Mouse (Mus musculus) ovary, postnatal 10 days (tissue): ENCODE measurements around the gene Qtrt2.

Experiments
- DNase-seq: peaks from one replicate; pipeline ENCODE4 v3.0.0; 2022; ENCODE audit warnings: low spot score

Gene Qtrt2

DNA sequence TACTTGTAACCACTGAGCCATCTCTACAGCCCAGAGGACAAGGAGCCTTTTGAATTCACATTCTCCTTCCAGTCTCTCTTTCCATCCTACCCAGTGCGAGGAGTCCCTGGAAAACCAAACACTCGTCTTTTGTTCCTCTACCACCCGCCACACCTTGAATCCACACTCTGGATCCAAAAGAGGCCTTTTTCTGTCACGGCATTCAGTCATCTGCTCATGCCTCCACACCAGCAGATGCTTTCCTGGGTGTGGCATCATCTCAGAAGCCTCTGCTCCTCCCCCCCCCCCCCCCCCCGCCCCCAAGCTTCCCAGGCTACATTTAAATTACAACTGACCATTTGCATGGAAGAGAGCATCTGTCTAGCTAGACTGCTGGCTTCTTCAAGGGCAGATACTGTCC, 110.3 kb downstream of the Qtrt2 start:
- no peak for DNase-seq

- no peak for DNase-seq
Observed at GRCm38 (mm10) chr16:43814644-43815043, 112.0 kb downstream of the Qtrt2 start.
